Mouse (Mus musculus): ENCODE data around the gene Slc6a13.

The Slc6a13 gene

GRCm38 (mm10) chr6:121299954-121300353, at the start of gene Slc6a13:
Gene Slc6a13, plus strand, starts transcription at chr6:121300227.
- DNase-seq = no peak

DNA sequence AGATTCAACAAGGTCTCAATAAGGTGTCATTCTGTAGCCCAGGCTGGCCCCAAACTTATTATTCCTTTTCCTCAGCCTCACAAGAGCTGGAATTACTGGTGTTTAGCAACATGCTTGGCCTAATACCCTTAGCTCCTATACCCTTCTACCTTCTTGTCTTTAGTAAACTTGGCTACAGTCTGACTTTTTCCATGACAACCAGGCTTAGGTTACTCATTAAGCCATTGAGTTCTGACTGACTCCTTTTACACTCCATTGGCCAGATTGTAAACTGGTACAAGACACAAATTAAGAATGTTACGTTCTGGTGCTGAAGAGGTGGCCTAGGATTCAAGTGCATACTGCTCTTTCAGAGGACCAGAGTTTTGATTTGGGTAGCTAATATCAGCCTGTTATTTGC, 49.6 kb upstream of the Slc6a13 start:
- DNase-seq = no peak

DNA sequence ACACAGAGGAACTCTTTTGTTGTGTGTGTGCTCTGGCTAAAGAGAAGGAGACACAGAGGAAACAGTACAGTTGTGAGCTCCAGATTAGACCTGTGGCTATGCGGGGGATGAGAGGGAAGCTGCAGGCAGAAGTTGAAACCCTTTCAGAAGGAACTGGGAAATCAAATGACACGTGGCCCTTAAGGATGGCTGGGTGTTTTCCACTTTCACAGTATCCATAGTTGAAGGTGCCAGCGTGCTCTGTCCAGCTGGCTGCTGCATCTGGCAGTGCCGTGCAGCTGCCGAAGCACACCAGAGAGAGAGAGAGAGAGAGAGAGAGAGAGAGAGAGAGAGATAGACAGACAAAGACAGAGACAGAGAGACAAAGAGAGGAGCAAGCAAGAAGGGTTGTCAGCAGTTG, 48.8 kb upstream of the Slc6a13 start:
- no peak for DNase-seq

GRCm38 (mm10) chr6:121260548-121260947, 39.5 kb upstream of the Slc6a13 start:
- peak; percentile 86 to 88 for DNase-seq

GRCm38 (mm10) chr6:121261233-121261632, 38.8 kb upstream of the Slc6a13 start:
- DNase-seq = peak; percentile 25 to 32

DNA sequence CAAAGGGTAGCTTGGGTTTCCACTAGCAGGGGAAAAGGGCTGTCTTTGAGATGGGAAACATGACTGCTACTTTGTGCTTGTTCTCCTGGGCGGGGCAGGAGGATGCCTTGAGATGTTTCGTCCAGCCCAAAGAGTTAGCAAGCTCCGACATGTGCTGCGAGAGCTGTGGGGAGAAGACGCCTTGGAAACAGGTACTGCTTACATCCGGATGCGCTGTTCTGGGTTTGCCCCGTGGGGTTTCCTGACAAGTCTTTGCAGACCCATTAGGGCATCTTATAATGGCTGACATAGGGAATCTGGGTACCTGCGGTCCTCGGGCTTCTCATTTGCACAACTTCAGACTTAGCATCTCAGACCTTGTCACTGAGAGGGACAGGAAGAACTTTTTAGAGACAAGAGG, 38.0 kb upstream of the Slc6a13 start:
- no peak for DNase-seq

DNA sequence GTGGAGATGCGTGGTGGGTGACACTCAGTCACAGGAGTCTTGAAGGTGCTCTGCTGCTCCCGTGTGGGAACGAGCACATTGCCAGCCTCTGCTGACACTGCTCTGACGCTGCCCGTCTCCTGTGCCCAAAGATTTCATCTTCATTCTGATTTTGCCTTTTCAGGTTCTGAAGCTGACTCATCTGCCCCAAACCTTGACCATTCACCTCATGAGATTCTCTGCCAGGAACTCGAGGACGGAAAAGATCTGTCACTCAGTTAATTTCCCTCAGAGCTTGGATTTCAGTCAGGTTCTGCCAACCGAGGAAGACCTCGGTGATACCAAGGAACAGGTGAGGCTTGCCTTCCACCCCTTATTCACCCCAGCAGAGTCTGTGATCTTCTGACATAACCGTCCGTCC, 37.5 kb upstream of the Slc6a13 start:
- no peak for DNase-seq

- DNase-seq = no peak
Measured at GRCm38 (mm10) chr6:121270156-121270555, 29.9 kb upstream of the Slc6a13 start.

DNA sequence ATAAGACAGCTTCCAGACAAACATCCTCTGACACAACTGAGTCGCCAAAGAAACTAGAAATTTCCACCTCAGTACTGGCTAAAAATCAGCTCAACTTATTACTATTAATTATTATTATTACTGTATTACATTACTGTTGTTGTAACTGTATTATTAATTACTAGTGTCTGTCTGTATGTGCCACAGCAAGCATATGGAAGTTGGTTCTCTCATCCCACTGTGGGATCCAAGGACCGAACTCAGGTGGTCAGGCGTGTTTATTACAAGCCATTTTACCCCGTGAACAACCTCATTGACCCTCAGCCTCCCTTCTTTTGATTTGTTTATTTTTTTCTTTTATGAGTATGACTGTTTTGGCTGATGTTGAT, 28.3 kb upstream of the Slc6a13 start:
- no peak for DNase-seq

GRCm38 (mm10) chr6:121272075-121272800, 27.8 kb upstream of the Slc6a13 start:
- peak; percentile 82 for DNase-seq

DNA sequence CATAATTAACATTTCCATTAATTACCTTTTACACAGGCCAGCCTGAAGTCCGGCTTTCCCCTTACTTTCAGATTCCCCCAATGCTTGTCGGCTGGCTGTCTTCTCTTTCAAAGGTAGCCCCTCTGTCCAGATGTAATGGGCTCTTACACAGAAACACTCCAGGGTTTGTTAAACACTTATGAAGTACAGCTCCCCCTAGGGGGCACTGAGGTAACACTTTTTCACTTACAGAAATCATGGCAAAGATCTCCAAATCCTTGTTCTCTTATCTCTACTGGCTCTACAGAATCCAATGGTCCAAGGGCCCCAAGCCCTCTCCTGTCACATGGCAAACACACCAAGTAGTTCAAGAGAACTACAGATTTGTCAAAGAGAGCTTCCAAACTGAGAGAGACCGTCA, 25.7 kb upstream of the Slc6a13 start:
- peak; percentile 69 to 75 for DNase-seq

GRCm38 (mm10) chr6:121284132-121284531, 15.9 kb upstream of the Slc6a13 start:
- no peak for DNase-seq

GRCm38 (mm10) chr6:121299317-121299716, 710 bp upstream of the Slc6a13 start:
- DNase-seq = no peak

GRCm38 (mm10) chr6:121300504-121300903, 477 bp downstream of the Slc6a13 start:
- DNase-seq = no peak

DNA sequence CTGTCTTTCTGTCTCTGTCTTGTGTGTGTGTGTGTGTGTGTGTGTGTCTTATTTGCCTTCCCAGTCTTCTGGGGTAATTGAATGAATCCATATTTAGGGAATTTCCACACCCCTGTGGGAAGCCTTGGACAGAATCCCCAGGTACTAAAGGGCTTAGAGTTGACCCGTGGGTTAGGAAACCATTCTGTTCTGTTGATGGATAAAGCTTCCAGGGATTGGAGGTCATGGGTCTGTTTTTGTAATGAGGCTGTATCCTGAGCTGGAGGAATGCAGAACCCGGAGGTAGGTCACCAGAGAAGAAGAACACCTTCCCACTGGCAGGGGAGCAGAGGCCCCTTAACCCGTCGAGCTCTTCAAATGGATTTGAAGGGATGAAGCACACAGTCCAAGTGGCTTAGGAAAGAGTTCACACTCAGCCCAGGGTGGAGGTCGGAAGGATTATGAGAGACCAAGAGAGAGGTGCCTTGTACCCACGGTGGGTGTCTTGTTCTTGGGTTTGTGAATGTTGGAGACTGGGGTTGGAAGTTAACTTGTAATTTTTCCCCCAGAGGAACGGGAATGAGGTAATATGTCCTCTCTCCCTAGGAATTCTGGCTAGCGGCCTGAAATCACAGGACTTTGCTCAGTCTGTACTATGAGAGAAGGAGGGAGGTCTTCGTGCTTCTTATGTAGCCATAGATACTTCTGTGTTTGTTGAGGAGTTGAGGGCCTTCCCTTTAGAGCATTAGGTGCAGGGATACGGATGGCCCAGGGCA, 3.6 kb downstream of the Slc6a13 start:
- DNase-seq = no peak

- DNase-seq = no peak
Measured at GRCm38 (mm10) chr6:121304630-121305029, 4.6 kb downstream of the Slc6a13 start.

GRCm38 (mm10) chr6:121305571-121305970, 5.5 kb downstream of the Slc6a13 start:
- DNase-seq = no peak

DNA sequence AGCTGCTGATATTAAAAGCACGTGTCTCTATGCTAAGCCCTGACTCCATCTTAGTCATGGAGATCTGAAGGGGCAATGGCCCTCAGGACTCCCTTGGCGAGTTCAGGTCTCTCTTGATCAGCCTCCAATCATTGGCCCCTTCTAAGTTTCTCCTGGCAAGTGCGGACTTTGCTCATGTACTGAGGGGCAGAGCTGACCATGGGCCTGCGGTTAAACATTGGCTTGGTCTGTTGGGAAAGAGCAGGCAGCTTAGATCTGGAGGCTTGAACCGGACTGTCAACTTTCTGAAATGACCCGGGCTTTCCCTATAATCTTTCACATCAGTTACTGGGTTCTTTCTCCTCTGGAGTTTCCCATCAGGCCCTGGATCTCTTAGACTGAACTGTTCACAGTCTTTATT, 11.0 kb downstream of the Slc6a13 start:
- no peak for DNase-seq

DNA sequence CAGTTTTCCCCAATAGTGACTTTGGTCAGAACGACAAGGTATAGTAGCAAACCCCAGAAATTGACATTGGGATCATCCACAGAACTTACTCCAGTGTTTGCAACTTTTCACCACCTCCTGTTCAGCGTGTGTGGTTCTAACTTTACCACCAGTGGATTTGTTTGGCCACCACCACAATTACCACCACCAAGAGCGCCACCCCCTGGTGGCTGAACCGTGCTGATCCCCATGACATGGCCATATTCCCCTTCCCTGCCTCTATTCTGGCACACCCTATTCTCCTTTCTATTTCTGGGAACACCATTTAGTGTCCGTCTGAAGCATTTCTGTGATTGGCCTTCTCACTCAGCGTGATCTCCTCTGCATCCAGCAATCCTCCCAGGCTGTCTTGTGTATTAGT, 19.1 kb downstream of the Slc6a13 start:
- peak; percentile 23 to 38 for DNase-seq

GRCm38 (mm10) chr6:121322381-121323110, 22.5 kb downstream of the Slc6a13 start:
- DNase-seq = no peak

DNA sequence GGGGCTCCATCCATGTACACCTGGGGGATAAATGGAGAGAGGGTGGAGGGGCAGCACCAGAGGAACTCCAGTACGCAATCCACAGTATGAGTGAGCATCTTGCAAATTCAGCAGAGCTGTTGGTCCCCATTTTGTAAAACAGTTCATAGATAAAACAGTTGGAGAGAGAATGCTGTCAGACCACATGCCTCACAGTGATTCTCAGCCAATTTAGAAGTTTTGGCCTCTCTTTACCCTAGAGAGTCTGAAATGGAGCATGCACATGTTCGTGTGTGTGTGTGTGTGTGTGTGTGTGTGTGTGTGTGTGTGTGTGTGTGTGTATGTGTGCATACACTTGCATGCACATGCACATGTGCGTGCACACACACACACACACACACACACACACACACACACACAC, 25.3 kb downstream of the Slc6a13 start:
- no peak for DNase-seq

DNA sequence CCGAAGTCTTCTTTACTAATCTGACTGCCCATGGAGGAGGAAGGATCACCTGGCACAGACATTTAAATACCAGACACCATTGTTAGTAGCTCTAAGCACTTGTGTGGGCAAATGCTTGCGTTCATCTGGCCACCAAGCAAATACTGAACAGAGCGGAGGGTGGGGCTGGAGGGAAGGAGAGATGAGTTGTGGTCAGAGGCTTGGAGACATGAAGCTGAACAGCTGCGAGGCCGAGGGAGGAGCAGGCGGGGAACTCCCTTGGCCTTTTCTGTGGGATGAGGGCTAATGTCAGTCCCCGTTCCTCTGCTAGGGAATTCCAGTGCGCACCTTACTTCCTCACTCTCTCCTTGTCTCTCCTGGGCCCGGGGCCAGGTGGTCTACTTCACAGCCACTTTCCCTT, 25.7 kb downstream of the Slc6a13 start:
- DNase-seq = no peak

GRCm38 (mm10) chr6:121326486-121327069, 26.6 kb downstream of the Slc6a13 start:
- DNase-seq = no peak
